Mouse (Mus musculus): Measurements from ENCODE around the gene H3f3a. TPM values are rescaled to one million over a fixed set of nuclear protein-coding genes. Genes with fewer than 3 reads are reported as not detected.
"Not testable (repeated sequence)": the region's sequence is repeated elsewhere in the genome, so short reads cannot be mapped to it uniquely, and the experiment has no call there.

The H3f3a gene
- polyA plus RNA-seq, 1 experiment from 2014 or later, result 2,025 TPM

DNA sequence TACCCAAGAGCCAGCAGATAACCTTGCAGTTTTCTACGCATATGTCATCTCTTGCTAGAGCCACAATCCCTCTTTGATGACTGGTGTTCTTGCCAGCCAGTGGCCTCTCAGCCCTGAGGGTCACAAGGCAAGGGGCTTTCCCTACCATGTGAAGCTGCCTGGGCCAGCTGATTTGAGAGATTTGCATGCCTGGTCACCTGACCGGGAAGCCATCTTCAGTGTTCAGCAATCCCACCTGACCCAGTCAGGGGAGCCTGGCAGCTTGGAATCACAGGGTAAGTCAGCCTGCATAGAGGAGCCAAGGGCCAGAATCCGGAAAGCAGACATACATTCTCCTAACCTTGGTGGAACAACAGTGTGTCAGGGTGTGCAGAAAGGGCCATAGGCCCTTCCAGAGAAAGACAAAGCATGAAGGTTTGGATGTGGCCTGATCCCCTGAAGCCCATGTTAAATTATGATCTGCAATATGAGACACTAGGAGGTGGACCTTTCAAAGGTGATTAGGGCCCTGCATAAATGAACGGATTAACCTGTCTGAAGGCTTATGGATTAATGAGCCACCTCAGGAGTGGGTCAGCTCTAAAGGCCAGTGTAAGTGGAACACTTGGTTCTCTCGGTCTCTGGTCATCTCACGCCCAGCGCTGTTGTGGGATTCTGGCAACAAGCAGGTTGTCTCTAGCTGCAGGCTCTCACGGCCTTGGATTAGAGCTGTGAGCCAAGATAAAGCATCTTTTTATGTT, 28.0 kb upstream of the H3f3a start:
- no peaks in the 10 kb centered on the region for H3K4me1 ChIP-seq (replicated peaks; ENCODE audit: control insufficient read depth, insufficient read depth, low read length)
- H3K27ac ChIP-seq (ENCODE audit: low read depth), result no peak overlapping the region
- DNase-seq (ENCODE audit: low spot score), result no peak
- H3K36me3 ChIP-seq (ENCODE audit: control insufficient read depth, insufficient read depth, low read length), result no peaks in the 10 kb centered on the region
- H3K4me3 ChIP-seq (ENCODE audit: low read depth, low read length), result no peak overlapping the region
- H3K27me3 ChIP-seq (replicated peaks; ENCODE audit: control insufficient read depth, insufficient read depth, low read length), result no peaks in the 10 kb centered on the region
- H3K9me3 ChIP-seq (ENCODE audit: control insufficient read depth, low read length), result no peaks in the 10 kb centered on the region
- no peak for ATAC-seq (replicated peaks; ENCODE audit: low FRiP score, low TSS enrichment, low read depth)
- WGBS, result 80% methylated on average over 8 of the region's 8 CpGs
- no peak overlapping the region for H3K9ac ChIP-seq (ENCODE audit: low read length)
- no peak overlapping the region for H3K4me2 ChIP-seq (ENCODE audit: low read length)

DNA sequence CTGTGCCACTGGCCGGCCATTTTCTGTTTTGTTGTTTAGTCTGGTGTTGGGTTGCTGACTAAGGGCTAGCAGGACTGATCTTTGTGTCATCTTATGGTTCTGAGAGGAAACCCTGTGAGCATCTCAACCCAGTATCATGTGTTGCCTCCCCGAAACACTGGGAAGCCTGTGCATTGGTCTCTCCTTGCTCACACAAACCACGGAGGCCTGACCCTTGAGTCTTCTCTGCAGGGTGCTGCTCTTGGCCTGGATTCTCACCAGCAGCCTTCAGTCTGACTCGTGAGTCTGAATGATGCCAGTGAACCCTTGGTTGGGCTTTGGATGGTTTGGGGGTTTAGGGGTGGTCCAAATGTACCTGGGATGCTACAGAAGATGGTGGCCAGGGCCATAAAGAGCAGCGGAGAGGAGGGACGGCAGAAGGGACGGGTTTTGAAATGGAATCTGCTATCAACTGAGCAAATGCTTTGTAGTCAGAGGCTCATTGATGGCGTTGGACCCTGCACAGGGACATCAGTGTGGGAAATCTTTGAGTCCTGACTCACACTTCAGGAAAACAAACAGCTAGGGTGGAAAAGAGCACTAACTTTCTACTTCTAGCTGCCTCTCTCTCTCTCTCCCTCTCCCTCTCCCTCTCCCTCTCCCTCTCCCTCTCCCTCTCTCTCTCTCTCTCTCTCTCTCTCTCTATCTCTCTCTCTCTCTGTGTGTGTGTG, 25.6 kb upstream of the H3f3a start:
- H3K27ac ChIP-seq (ENCODE audit: low read depth), result no peak overlapping the region
- no peak overlapping the region for H3K9ac ChIP-seq (ENCODE audit: low read length)
- no peak overlapping the region for H3K4me3 ChIP-seq (ENCODE audit: low read depth, low read length)
- H3K9me3 ChIP-seq (ENCODE audit: control insufficient read depth, low read length), result no peaks in the 10 kb centered on the region
- H3K4me1 ChIP-seq (replicated peaks; ENCODE audit: control insufficient read depth, insufficient read depth, low read length), result no peaks in the 10 kb centered on the region
- no peaks in the 10 kb centered on the region for H3K36me3 ChIP-seq (ENCODE audit: control insufficient read depth, insufficient read depth, low read length)
- 71% methylated on average over 8 of the region's 8 CpGs for WGBS
- DNase-seq (ENCODE audit: low spot score) (no peak), ATAC-seq (replicated peaks; ENCODE audit: low FRiP score, low TSS enrichment, low read depth) (no peak)
- no peak overlapping the region for H3K4me2 ChIP-seq (ENCODE audit: low read length)
- H3K27me3 ChIP-seq (replicated peaks; ENCODE audit: control insufficient read depth, insufficient read depth, low read length), result no peaks in the 10 kb centered on the region

DNA sequence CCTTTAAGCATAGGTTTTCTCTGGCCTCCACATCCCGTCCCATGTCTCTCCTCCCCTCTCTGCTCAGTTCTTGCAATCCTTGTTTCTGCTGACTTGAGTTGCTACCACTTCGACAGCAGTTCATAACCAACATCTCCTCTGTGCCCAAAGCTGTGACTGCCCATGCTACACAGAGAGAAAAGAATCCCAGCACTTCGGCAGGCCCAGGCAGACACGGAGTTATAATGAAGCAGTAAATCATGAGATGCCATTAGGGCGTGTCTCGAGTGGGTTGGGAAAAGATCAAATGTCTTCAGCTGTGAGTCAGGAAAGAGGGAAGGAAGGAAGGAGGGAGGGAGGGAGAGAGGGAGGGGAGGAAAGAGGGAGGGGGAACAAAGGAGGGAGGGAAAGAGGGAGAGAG, 24.3 kb upstream of the H3f3a start:
- Histone ChIP-seq H3K4me2 (ENCODE audit: low read length) (no peak overlapping the region), H3K36me3 (ENCODE audit: control insufficient read depth, insufficient read depth, low read length) (no peaks in the 10 kb centered on the region), H3K4me1 (replicated peaks; ENCODE audit: control insufficient read depth, insufficient read depth, low read length) (no peaks in the 10 kb centered on the region), H3K9ac (ENCODE audit: low read length) (no peak overlapping the region), H3K27me3 (replicated peaks; ENCODE audit: control insufficient read depth, insufficient read depth, low read length) (no peaks in the 10 kb centered on the region), H3K9me3 (ENCODE audit: control insufficient read depth, low read length) (no peaks in the 10 kb centered on the region), H3K27ac (ENCODE audit: low read depth) (no peak overlapping the region), H3K4me3 (ENCODE audit: low read depth, low read length) (no peak overlapping the region)
- DNase-seq (ENCODE audit: low spot score) (no peak), ATAC-seq (replicated peaks; ENCODE audit: low FRiP score, low TSS enrichment, low read depth) (no peak)
- WGBS, result 22% methylated on average over 6 of the region's 6 CpGs

DNA sequence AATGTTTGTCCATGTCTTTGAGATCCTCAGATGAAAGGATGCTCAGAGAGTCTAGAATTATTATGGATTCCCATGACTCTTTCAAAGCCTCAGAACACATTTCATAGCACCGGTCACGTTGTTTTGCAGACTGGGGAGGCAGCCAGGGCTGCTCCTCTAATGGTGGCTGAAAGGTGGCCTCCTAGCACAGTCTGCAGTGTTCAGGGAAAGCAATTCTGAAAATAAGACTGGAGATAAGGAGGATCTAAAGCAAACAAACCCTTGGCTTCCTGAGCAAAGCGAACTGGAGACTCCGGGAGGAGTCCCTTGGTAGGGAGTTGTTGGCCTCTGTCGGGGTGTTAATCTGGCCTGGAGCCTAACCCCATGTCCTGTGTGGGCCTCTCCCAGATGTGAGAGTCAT, 23.4 kb upstream of the H3f3a start:
- no peak overlapping the region for H3K9ac ChIP-seq (ENCODE audit: low read length)
- DNase-seq (ENCODE audit: low spot score) (no peak), ATAC-seq (replicated peaks; ENCODE audit: low FRiP score, low TSS enrichment, low read depth) (0 out of 2 replicates have a peak, but pooled peaks have one; percentile 60)
- WGBS, result 66% methylated on average over 5 of the region's 5 CpGs
- no peak overlapping the region for H3K27ac ChIP-seq (ENCODE audit: low read depth)
- H3K4me2 ChIP-seq (ENCODE audit: low read length), result no peak overlapping the region
- no peaks in the 10 kb centered on the region for H3K27me3 ChIP-seq (replicated peaks; ENCODE audit: control insufficient read depth, insufficient read depth, low read length)
- no peaks in the 10 kb centered on the region for H3K36me3 ChIP-seq (ENCODE audit: control insufficient read depth, insufficient read depth, low read length)
- no peaks in the 10 kb centered on the region for H3K4me1 ChIP-seq (replicated peaks; ENCODE audit: control insufficient read depth, insufficient read depth, low read length)
- H3K4me3 ChIP-seq (ENCODE audit: low read depth, low read length), result no peak overlapping the region
- no peaks in the 10 kb centered on the region for H3K9me3 ChIP-seq (ENCODE audit: control insufficient read depth, low read length)

DNA sequence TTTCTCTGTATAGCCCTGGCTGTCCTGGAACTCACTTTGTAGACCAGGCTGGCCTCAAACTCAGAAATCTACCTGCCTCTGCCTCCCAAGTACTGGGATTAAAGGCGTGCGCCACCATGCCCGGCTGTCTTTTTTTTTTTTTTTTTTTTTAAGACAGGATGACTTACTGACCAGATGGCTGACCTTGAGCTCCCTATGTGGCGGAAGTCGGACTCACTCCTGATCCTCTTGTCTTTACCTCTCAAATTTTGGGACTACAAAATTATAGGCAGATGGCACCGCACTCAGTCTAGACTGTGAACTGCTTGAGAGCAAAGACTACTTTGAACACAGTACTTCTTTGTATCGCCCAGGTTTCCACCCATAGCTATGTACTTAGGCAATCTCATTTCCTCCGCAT, 22.7 kb upstream of the H3f3a start:
- not testable (repeated sequence) for H3K9me3 ChIP-seq (ENCODE audit: control insufficient read depth, low read length); H3K27me3 ChIP-seq (replicated peaks; ENCODE audit: control insufficient read depth, insufficient read depth, low read length); H3K36me3 ChIP-seq (ENCODE audit: control insufficient read depth, insufficient read depth, low read length); H3K27ac ChIP-seq (ENCODE audit: low read depth); H3K4me3 ChIP-seq (ENCODE audit: low read depth, low read length); H3K4me2 ChIP-seq (ENCODE audit: low read length); H3K9ac ChIP-seq (ENCODE audit: low read length); DNase-seq (ENCODE audit: low spot score); H3K4me1 ChIP-seq (replicated peaks; ENCODE audit: control insufficient read depth, insufficient read depth, low read length); ATAC-seq (replicated peaks; ENCODE audit: low FRiP score, low TSS enrichment, low read depth)
- 89% methylated on average over 8 of the region's 8 CpGs for WGBS

DNA sequence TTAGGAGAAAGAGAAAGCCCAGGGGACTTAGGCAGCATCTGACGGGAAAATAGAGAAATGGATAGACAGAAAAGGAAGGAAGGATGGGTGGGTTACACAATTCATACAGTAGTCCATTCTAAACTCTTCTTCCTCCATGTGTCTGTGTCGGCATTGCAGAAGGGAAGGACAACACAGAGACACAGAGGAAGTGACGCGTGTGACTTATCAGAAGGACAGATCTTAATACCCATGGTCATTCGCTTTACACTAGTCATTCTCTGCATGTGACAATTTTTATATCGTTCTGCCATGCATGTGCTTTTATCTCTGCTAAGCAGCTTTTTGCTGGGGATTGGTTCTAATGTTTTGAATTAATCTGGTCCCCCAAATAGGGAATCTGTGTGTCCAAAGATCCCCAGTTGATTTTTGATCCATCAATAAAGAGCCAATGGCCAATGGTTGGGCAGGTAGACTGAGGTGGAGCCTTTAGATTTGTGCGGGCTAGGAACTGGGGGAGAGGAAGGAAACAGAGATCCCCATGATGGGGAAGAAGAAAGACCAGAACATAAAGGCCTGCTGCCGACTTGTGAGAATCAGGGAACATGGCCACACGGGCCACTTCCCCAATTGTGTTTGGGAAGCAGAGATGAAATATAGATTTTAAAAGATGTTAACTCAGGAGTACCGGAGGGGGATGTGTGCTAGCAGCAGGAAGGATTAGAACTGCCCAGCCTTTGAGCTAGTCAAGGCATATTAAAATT, 21.7 kb upstream of the H3f3a start:
- ATAC-seq (replicated peaks; ENCODE audit: low FRiP score, low TSS enrichment, low read depth) (no peak), DNase-seq (ENCODE audit: low spot score) (no peak)
- Histone ChIP-seq H3K27me3 (replicated peaks; ENCODE audit: control insufficient read depth, insufficient read depth, low read length) (no peaks in the 10 kb centered on the region), H3K4me3 (ENCODE audit: low read depth, low read length) (no peak overlapping the region), H3K4me2 (ENCODE audit: low read length) (no peak overlapping the region), H3K9ac (ENCODE audit: low read length) (no peak overlapping the region), H3K4me1 (replicated peaks; ENCODE audit: control insufficient read depth, insufficient read depth, low read length) (no peaks in the 10 kb centered on the region), H3K36me3 (ENCODE audit: control insufficient read depth, insufficient read depth, low read length) (no peaks in the 10 kb centered on the region), H3K27ac (ENCODE audit: low read depth) (no peak overlapping the region), H3K9me3 (ENCODE audit: control insufficient read depth, low read length) (no peaks in the 10 kb centered on the region)
- 84% methylated on average over 10 of the region's 10 CpGs for WGBS

DNA sequence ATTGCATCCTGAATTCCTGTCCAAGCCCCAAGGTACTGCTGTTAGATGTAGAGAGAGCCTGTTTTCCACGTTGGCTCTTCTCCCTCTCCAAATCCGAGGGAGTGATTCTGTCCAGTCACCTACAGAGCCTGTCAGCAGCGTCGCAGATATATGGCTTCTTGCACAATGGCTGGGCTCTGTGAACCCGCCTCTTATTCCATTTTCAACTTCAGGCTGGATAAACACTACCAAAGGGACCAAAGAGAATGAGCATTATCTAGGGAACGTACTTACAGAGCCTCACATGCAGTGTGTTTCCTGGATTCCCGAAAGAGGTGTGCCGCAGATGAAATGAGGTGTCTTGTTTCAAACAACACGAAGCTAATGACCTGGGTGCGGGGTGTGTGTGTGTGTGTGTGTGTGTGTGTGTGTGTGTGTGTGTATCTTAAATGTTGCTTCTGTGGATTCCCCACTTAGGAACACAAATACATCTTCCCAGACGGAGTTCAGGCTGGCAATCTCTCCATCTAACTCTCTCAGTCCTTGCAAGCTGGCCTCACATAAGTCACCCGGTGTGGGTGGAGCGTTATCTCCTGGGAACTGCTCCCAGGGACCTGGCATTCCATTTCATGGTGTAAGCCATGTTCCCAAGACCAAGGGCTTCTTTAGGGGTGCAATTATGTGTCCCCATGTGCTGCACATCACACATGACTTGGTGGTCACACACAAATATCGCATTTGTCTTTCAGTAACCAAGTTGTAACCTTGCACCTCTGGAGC, 17.0 kb upstream of the H3f3a start:
- Histone ChIP-seq H3K4me2 (ENCODE audit: low read length) (no peak overlapping the region; the same call in none of the 2 replicates), H3K4me1 (replicated peaks; ENCODE audit: control insufficient read depth, insufficient read depth, low read length) (0 out of 2 replicates have a peak, but pooled peaks cover 2% of the 10 kb centered on the region), H3K9ac (ENCODE audit: low read length) (no peak overlapping the region), H3K27ac (ENCODE audit: low read depth) (no peak overlapping the region), H3K9me3 (ENCODE audit: control insufficient read depth, low read length) (no peaks in the 10 kb centered on the region), H3K36me3 (ENCODE audit: control insufficient read depth, insufficient read depth, low read length) (no peaks in the 10 kb centered on the region), H3K4me3 (ENCODE audit: low read depth, low read length) (no peak overlapping the region), H3K27me3 (replicated peaks; ENCODE audit: control insufficient read depth, insufficient read depth, low read length) (no peaks in the 10 kb centered on the region)
- DNase-seq (ENCODE audit: low spot score) (no peak), ATAC-seq (replicated peaks; ENCODE audit: low FRiP score, low TSS enrichment, low read depth) (0 out of 2 replicates have a peak, but pooled peaks have one; percentile 47)
- WGBS, result 26% methylated on average over 14 of the region's 14 CpGs

DNA sequence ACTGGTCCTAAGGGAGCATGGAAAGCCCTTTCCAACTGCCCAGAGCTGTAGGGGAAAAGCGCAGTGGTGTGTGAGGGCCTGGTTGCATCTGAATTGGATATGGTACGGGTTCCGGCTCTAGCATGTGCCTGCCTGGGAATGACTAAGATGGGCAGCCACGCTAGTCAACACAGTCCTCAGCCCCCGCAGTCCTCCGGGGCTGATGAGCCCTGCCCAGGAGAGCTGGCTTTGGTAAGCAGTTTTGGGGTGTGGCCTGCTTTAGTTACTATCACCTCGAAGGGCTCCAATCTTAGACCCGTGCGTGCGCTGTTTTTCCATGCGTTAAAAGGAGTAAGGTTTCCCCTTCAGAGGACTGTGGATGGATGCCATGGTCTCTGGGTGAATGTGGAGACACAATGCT, 16.4 kb upstream of the H3f3a start:
- Histone ChIP-seq H3K4me2 (ENCODE audit: low read length) (no peak overlapping the region; the same call in none of the 2 replicates), H3K27me3 (replicated peaks; ENCODE audit: control insufficient read depth, insufficient read depth, low read length) (no peaks in the 10 kb centered on the region), H3K27ac (ENCODE audit: low read depth) (no peak overlapping the region), H3K9ac (ENCODE audit: low read length) (no peak overlapping the region), H3K9me3 (ENCODE audit: control insufficient read depth, low read length) (no peaks in the 10 kb centered on the region), H3K4me3 (ENCODE audit: low read depth, low read length) (no peak overlapping the region), H3K36me3 (ENCODE audit: control insufficient read depth, insufficient read depth, low read length) (no peaks in the 10 kb centered on the region), H3K4me1 (replicated peaks; ENCODE audit: control insufficient read depth, insufficient read depth, low read length) (0 out of 2 replicates have a peak, but pooled peaks cover 2% of the 10 kb centered on the region)
- DNase-seq (ENCODE audit: low spot score), result no peak
- WGBS, result 80% methylated on average over 11 of the region's 11 CpGs
- ATAC-seq (replicated peaks; ENCODE audit: low FRiP score, low TSS enrichment, low read depth), result 0 out of 2 replicates have a peak, but pooled peaks have one; percentile 26
